Mouse (Mus musculus): ENCODE measurements around the gene Pex16. TPM values are rescaled to one million over a fixed set of nuclear protein-coding genes. Genes with fewer than 3 reads are reported as not detected.
A peak's percentile ranks its signal among the peaks of the same experiment; 100 is the strongest.

Pex16 gene
- total and polyA plus RNA-seq, 3 experiments: 41.9 to 52.5 TPM; not detected in 1

DNA sequence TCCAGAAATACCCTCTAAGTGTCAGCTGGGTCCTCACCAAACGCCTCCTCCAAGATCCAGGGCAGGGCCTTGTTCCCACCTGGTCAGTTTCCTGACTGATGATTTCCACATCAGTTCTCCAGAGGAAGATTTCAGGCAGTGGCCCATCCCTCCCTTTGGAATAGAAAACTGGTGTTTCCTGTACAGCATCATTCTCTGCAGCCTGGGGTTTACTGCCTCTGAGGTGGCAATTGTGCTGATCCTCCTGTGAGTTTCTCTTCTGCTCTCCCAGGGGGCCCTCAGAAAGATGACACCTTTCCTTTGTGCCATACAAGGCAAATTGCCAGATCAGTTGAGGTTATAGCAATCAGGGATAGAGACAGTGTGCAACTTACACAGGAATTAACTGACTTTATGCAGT, 48.3 kb upstream of the Pex16 start:
- DNase-seq (ENCODE audit: low read depth, low spot score): peak; percentile 14
- H3K36me3 ChIP-seq (ENCODE audit: control insufficient read depth in 1 of 2, insufficient read depth in 2 of 2, low read length in 2 of 2): no peaks in the 10 kb centered on the region
- H3K9me3 ChIP-seq (replicated peaks; ENCODE audit: insufficient read depth, low read length): no peaks in the 10 kb centered on the region
- TF ChIP-seq ETS1 (IDR thresholded peaks at IDR 0.05; ENCODE audit: low read depth, low read length) (no peak), KAT2A (conservative IDR thresholded peaks at IDR 0.05; ENCODE audit: low read depth, low read length) (no peak), MXI1 (IDR thresholded peaks at IDR 0.05; ENCODE audit: low read depth, low read length) (no peak), TAL1 (IDR thresholded peaks at IDR 0.05; ENCODE audit: low read length) (no peak), ZNF384 (IDR thresholded peaks at IDR 0.05; ENCODE audit: low read depth, low read length) (no peak)
- no peaks in the 10 kb centered on the region for H3K79me2 ChIP-seq (ENCODE audit: control insufficient read depth, insufficient read depth, low read length, poor library complexity)
- H3K9ac ChIP-seq (ENCODE audit: control insufficient read depth, low read depth, low read length, poor library complexity, severe bottlenecking): no peak overlapping the region
- H3K27me3 ChIP-seq (ENCODE audit: control insufficient read depth in 1 of 2, insufficient read depth in 2 of 2, low read length in 2 of 2): no peaks in the 10 kb centered on the region
- H3K4me3 ChIP-seq (ENCODE audit: control insufficient read depth in 1 of 2, insufficient read depth in 1 of 2, low read depth in 2 of 2, low read length in 2 of 2): no peak overlapping the region
- H3K27ac ChIP-seq (ENCODE audit: control insufficient read depth, low read depth, low read length): no peak overlapping the region
- peaks cover 3 to 4% of the 10 kb centered on the region in 2 experiments; a peak in 3 of 4 replicates for H3K4me1 ChIP-seq (ENCODE audit: control insufficient read depth in 1 of 2, insufficient read depth in 2 of 2, low read length in 2 of 2)

GRCm38 (mm10) chr2:92327601-92328000, 46.9 kb upstream of the Pex16 start:
- Histone ChIP-seq H3K27ac (ENCODE audit: control insufficient read depth, low read depth, low read length) (no peak overlapping the region), H3K4me3 (ENCODE audit: control insufficient read depth in 1 of 2, insufficient read depth in 1 of 2, low read depth in 2 of 2, low read length in 2 of 2) (no peak overlapping the region), H3K27me3 (ENCODE audit: control insufficient read depth in 1 of 2, insufficient read depth in 2 of 2, low read length in 2 of 2) (no peaks in the 10 kb centered on the region), H3K36me3 (ENCODE audit: control insufficient read depth in 1 of 2, insufficient read depth in 2 of 2, low read length in 2 of 2) (peaks cover 0 to 2% of the 10 kb centered on the region in 2 experiments; a peak in 1 of 4 replicates), H3K4me1 (ENCODE audit: control insufficient read depth in 1 of 2, insufficient read depth in 2 of 2, low read length in 2 of 2) (peaks cover 3 to 4% of the 10 kb centered on the region in 2 experiments; a peak in 3 of 4 replicates), H3K9me3 (replicated peaks; ENCODE audit: insufficient read depth, low read length) (no peaks in the 10 kb centered on the region), H3K79me2 (ENCODE audit: control insufficient read depth, insufficient read depth, low read length, poor library complexity) (no peaks in the 10 kb centered on the region), H3K9ac (ENCODE audit: control insufficient read depth, low read depth, low read length, poor library complexity, severe bottlenecking) (no peak overlapping the region)
- no peak for TF ChIP-seq CHD1 (IDR thresholded peaks at IDR 0.05; ENCODE audit: low read depth, low read length)
- TF ChIP-seq ETS1 (IDR thresholded peaks at IDR 0.05; ENCODE audit: low read depth, low read length): no peak
- no peak for TF ChIP-seq NRF1 (IDR thresholded peaks at IDR 0.05; ENCODE audit: insufficient read depth, low read depth, low read length, poor library complexity, severe bottlenecking)
- TF ChIP-seq POLR2AphosphoS5 (IDR thresholded peaks at IDR 0.05; ENCODE audit: borderline replicate concordance, low read depth, low read length): no peak
- no peak for TF ChIP-seq POLR2A (IDR thresholded peaks at IDR 0.05; ENCODE audit: control insufficient read depth in 1 of 2, insufficient read depth in 1 of 2, low read depth in 1 of 2, low read length in 2 of 2, poor library complexity in 1 of 2)
- no peak for TF ChIP-seq SMC3 (IDR thresholded peaks at IDR 0.05; ENCODE audit: low read depth, low read length)
- no peak for TF ChIP-seq BHLHE40 (IDR thresholded peaks at IDR 0.05; ENCODE audit: borderline replicate concordance, low read depth, low read length)
- DNase-seq (ENCODE audit: low read depth, low spot score): no peak

GRCm38 (mm10) chr2:92328206-92328605, 46.3 kb upstream of the Pex16 start:
- Histone ChIP-seq H3K79me2 (ENCODE audit: control insufficient read depth, insufficient read depth, low read length, poor library complexity) (no peaks in the 10 kb centered on the region), H3K27me3 (ENCODE audit: control insufficient read depth in 1 of 2, insufficient read depth in 2 of 2, low read length in 2 of 2) (no peaks in the 10 kb centered on the region), H3K36me3 (ENCODE audit: control insufficient read depth in 1 of 2, insufficient read depth in 2 of 2, low read length in 2 of 2) (peaks cover 0 to 2% of the 10 kb centered on the region in 2 experiments; a peak in 1 of 4 replicates)

More at GRCm38 (mm10) chr2:92328206-92328605, 46.3 kb upstream of the Pex16 start:
- DNase-seq (ENCODE audit: low read depth, low spot score): no peak
- Histone ChIP-seq H3K9ac (ENCODE audit: control insufficient read depth, low read depth, low read length, poor library complexity, severe bottlenecking) (no peak overlapping the region), H3K27ac (ENCODE audit: control insufficient read depth, low read depth, low read length) (no peak overlapping the region), H3K4me3 (ENCODE audit: control insufficient read depth in 1 of 2, insufficient read depth in 1 of 2, low read depth in 2 of 2, low read length in 2 of 2) (no peak overlapping the region), H3K9me3 (replicated peaks; ENCODE audit: insufficient read depth, low read length) (no peaks in the 10 kb centered on the region), H3K4me1 (ENCODE audit: control insufficient read depth in 1 of 2, insufficient read depth in 2 of 2, low read length in 2 of 2) (peaks cover 3 to 4% of the 10 kb centered on the region in 2 experiments; a peak in 3 of 4 replicates)
- no peak for TF ChIP-seq HCFC1 (IDR thresholded peaks at IDR 0.05; ENCODE audit: low read depth, low read length)
- TF ChIP-seq JUND (IDR thresholded peaks at IDR 0.05; ENCODE audit: low read depth, low read length): no peak
- no peak for TF ChIP-seq MYC (IDR thresholded peaks at IDR 0.05; ENCODE audit: low read depth, low read length)
- TF ChIP-seq BHLHE40 (IDR thresholded peaks at IDR 0.05; ENCODE audit: borderline replicate concordance, low read depth, low read length): no peak
- TF ChIP-seq MEF2A (IDR thresholded peaks at IDR 0.05; ENCODE audit: extremely low read depth, insufficient replicate concordance, low read depth, low read length, poor library complexity, severe bottlenecking): no peak

Data from MEL (cell line).